Mouse (Mus musculus) kidney, postnatal 0 days (tissue): ENCODE results near the gene Selenof. TPM values are rescaled to one million over a fixed set of nuclear protein-coding genes. Genes with fewer than 3 reads are reported as not detected.

Source experiments
- ATAC-seq: fragments of 200-750 bp; cut with Nextera tagmentation; replicated peaks from 2 replicates; pipeline ENCODE4 v1.8.0; 2017; ENCODE audit warnings: low read depth, moderate number of reproducible peaks, moderate TSS enrichment, moderate library complexity; ENCODE audit not compliant: low FRiP score
- DNase-seq: peaks from one replicate; pipeline ENCODE4 v3.0.0-alpha.2; 2016; ENCODE audit warnings: low spot score
- H3K27ac ChIP-seq: fragments of 300-500 bp; sonication (generic); 2 replicates; pipeline ENCODE4 v1.5.1; 2014; ENCODE audit warnings: mild to moderate bottlenecking
- H3K27me3 ChIP-seq: fragments of 300-500 bp; sonication (generic); 2 replicates; pipeline ENCODE4 v1.6.1; 2014; ENCODE audit warnings: low read length, mixed read lengths; ENCODE audit not compliant: insufficient read depth
- H3K36me3 ChIP-seq: fragments of 300-500 bp; sonication (generic); 2 replicates; pipeline ENCODE4 v1.6.1; 2014; ENCODE audit warnings: low read length, mixed read lengths; ENCODE audit not compliant: insufficient read depth
- H3K4me1 ChIP-seq: fragments of 300-500 bp; sonication (generic); replicated peaks from 2 replicates; pipeline ENCODE4 v1.6.1; 2014; ENCODE audit warnings: antibody characterized with exemption, low read length, mixed read lengths; ENCODE audit not compliant: insufficient read depth
- H3K4me2 ChIP-seq: fragments of 300-500 bp; sonication (generic); 2 replicates; pipeline ENCODE4 v1.6.1; 2014; ENCODE audit warnings: mild to moderate bottlenecking, low read length, moderate library complexity, mixed read lengths
- H3K4me3 ChIP-seq: fragments of 300-500 bp; sonication (generic); replicated peaks from 2 replicates; pipeline ENCODE4 v1.5.1; 2014; ENCODE audit warnings: low read depth, low read length
- H3K9ac ChIP-seq: fragments of 300-500 bp; sonication (generic); 2 replicates; pipeline ENCODE4 v1.6.1; 2014; ENCODE audit warnings: low read depth, low read length
- H3K9me3 ChIP-seq: fragments of 300-500 bp; sonication (generic); replicated peaks from 2 replicates; pipeline ENCODE4 v1.6.1; 2016; ENCODE audit warnings: low read length, inconsistent platforms, mixed read lengths
- CTCF ChIP-seq: IDR thresholded peaks from 2 replicates; pipeline ENCODE4 v1.5.1; 2016; ENCODE audit warnings: antibody characterized with exemption, low read depth, mild to moderate bottlenecking, moderate library complexity
- WGBS: fragments of 180-500 bp; shearing (Covaris S2); extraction: QIAGEN DNeasy Blood & Tissue Kit; methylation state at CpG from one replicate; pipeline ENCODE4 v1.1.7; 2014; 5-methylcytosine and 5-hydroxymethylcytosine counted together
- polyA plus RNA-seq: library from polyadenylated mRNA; unstranded; fragments of >200 nt; fragmentation: Nextera tagmentation; extraction: Ambion mirVana; gene quantifications from 2 replicates; pipeline ENCODE4 v1.2.1, GENCODE M21; 2015

Selenof gene
- polyA plus RNA-seq, 1 experiment from 2014 or later = 861 TPM

GRCm38 (mm10) chr3:144570816-144571487, 848 bp downstream of the Selenof start:
- peaks cover 13% of the 10 kb centered on the region; the same call in 1 of the 2 replicates for H3K4me1 ChIP-seq
- TF ChIP-seq CTCF = no peak
- H3K9me3 ChIP-seq = no peaks in the 10 kb centered on the region
- ATAC-seq (no peak), DNase-seq (peak; percentile 80)
- H3K27me3 ChIP-seq = no peaks in the 10 kb centered on the region
- peak overlapping the region; percentile 58 for H3K4me2 ChIP-seq
- peak overlapping the region; percentile 87 for H3K4me3 ChIP-seq
- H3K36me3 ChIP-seq = no peaks in the 10 kb centered on the region
- H3K27ac ChIP-seq = peak overlapping the region; percentile 94
- H3K9ac ChIP-seq = peak overlapping the region; percentile 90
- under 1% methylated on average over 25 of the region's 25 CpGs for WGBS

- no peak overlapping the region for H3K9ac ChIP-seq
- 0 out of 2 replicates have a peak, but pooled peaks cover 10% of the 10 kb centered on the region for H3K36me3 ChIP-seq
- H3K27me3 ChIP-seq = no peaks in the 10 kb centered on the region
- 90% methylated on average over 7 of the region's 7 CpGs for WGBS
- no peaks in the 10 kb centered on the region for H3K9me3 ChIP-seq
- ATAC-seq (no peak), DNase-seq (no peak)
- H3K4me2 ChIP-seq = no peak overlapping the region
- no peak for TF ChIP-seq CTCF
- peaks cover 8% of the 10 kb centered on the region; the same call in 1 of the 2 replicates for H3K4me1 ChIP-seq
- no peak overlapping the region for H3K4me3 ChIP-seq
- H3K27ac ChIP-seq = no peak overlapping the region
These were observed 4.2 kb downstream of the Selenof start for GRCm38 (mm10) chr3:144574256-144574655.

DNA sequence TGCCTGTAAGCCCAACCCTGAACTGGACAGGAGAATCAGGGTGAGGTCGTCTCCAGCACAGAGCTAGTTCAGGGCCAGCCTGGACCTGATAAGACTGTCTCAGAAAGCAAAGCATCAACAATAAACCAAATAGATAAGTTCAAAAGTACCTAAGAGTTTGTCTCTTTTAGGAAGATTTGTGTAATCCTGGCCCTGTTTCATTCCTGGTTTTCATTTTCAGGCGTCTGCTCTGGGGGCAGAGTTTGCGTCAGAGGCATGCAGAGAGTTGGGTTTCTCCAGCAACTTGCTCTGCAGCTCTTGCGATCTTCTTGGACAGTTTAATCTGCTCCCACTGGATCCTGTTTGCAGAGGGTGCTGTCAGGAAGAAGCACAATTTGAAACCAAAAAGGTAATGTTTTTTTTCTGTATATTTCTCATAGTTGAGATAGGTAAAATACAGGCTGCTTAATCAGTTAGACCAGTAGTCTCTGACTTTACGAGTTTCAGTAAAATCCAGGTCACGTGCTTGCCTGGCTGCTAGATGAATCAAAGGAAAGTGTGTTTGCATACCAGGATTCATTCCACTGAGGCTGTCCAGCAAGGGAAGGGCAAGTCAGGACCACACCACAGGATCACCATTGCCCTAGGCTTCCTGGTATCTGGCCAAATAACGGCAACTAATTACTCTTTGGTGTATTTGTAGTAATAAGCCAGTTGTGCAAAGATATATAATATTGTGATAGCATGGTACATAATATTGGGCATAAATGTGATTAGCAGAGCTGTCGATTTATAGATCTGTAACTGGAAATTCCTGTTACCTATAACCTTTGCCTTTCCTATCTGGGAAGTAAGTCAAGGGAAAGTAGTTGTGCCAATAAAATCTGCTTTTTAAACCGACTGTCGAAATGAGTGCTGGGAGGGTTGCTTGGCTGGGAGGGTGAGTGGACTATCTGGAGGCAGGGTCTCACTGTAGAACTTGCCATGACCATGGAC, 7.5 kb downstream of the Selenof start:
- no peak for DNase-seq
- H3K36me3 ChIP-seq = peaks cover 16% of the 10 kb centered on the region; the same call in 1 of the 2 replicates

DNA sequence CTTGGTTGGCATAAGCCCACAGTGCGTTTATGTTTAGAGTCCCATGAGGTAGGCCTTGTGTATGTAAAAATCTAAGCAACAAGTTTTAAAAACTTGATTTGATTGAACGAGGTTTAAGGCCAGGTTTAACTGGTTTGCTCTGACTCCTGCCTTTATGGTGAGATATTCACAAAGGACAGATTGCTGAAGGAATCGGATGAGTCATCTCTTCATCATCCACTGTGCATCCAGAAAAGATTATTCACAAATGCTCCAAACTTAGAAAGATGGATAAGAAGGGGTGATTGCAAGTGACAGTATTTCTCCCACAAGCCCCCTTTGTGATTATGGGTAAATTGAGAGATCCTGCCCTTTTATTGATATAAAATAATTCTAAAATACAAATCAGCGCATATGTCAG, 8.8 kb downstream of the Selenof start:
- peaks cover 16% of the 10 kb centered on the region; the same call in 1 of the 2 replicates for H3K36me3 ChIP-seq
- H3K27me3 ChIP-seq = no peaks in the 10 kb centered on the region
- 92% methylated on average over 4 of the region's 4 CpGs for WGBS
- no peak overlapping the region for H3K27ac ChIP-seq
- no peak for TF ChIP-seq CTCF
- no peak overlapping the region for H3K9ac ChIP-seq
- H3K4me3 ChIP-seq = no peak overlapping the region
- H3K4me1 ChIP-seq = peaks cover 3% of the 10 kb centered on the region; the same call in 1 of the 2 replicates
- no peaks in the 10 kb centered on the region for H3K9me3 ChIP-seq
- no peak for DNase-seq
- no peak overlapping the region for H3K4me2 ChIP-seq
- ATAC-seq = no peak

More for the DNA sequence above, 7.5 kb downstream of the Selenof start:
- no peak overlapping the region for H3K9ac ChIP-seq
- TF ChIP-seq CTCF = no peak
- no peak overlapping the region for H3K27ac ChIP-seq
- no peak for ATAC-seq
- no peak overlapping the region for H3K4me2 ChIP-seq
- no peaks in the 10 kb centered on the region for H3K27me3 ChIP-seq
- WGBS = 73% methylated on average over 10 of the region's 10 CpGs
- H3K4me3 ChIP-seq = no peak overlapping the region
- H3K9me3 ChIP-seq = no peaks in the 10 kb centered on the region
- peaks cover 3% of the 10 kb centered on the region; the same call in 1 of the 2 replicates for H3K4me1 ChIP-seq

GRCm38 (mm10) chr3:144579796-144580195, 9.7 kb downstream of the Selenof start:
- H3K36me3 ChIP-seq = peaks cover 16% of the 10 kb centered on the region; the same call in 1 of the 2 replicates
- DNase-seq (no peak), ATAC-seq (no peak)
- H3K9ac ChIP-seq = no peak overlapping the region
- TF ChIP-seq CTCF = no peak
- H3K9me3 ChIP-seq = no peaks in the 10 kb centered on the region
- 82% methylated on average over 5 of the region's 5 CpGs for WGBS
- H3K27me3 ChIP-seq = no peaks in the 10 kb centered on the region
- no peak overlapping the region for H3K4me2 ChIP-seq
- peaks cover 3% of the 10 kb centered on the region; the same call in 1 of the 2 replicates for H3K4me1 ChIP-seq
- H3K4me3 ChIP-seq = no peak overlapping the region
- H3K27ac ChIP-seq = no peak overlapping the region

- H3K4me1 ChIP-seq = peaks cover 3% of the 10 kb centered on the region; the same call in 1 of the 2 replicates
- H3K4me2 ChIP-seq = no peak overlapping the region
- no peak overlapping the region for H3K9ac ChIP-seq
- H3K9me3 ChIP-seq = no peaks in the 10 kb centered on the region
- ATAC-seq = no peak; the same call in 1 of the 2 replicates
- TF ChIP-seq CTCF = no peak
- peaks cover 16% of the 10 kb centered on the region; the same call in 1 of the 2 replicates for H3K36me3 ChIP-seq
- WGBS = 57% methylated on average over 7 of the region's 7 CpGs
- H3K27ac ChIP-seq = no peak overlapping the region
- no peaks in the 10 kb centered on the region for H3K27me3 ChIP-seq
- no peak overlapping the region for H3K4me3 ChIP-seq
- DNase-seq = no peak
These were observed 10.2 kb downstream of the Selenof start for GRCm38 (mm10) chr3:144580281-144580680.
